Mouse (Mus musculus) thymus, postnatal 0 days (tissue): ENCODE results near the gene Dguok. TPM values are rescaled to one million over a fixed set of nuclear protein-coding genes. Genes with fewer than 3 reads are reported as not detected.

Experiments
- DNase-seq: peaks from one replicate; pipeline ENCODE4 v3.0.0-alpha.2; 2015; ENCODE audit warnings: low spot score
- polyA plus RNA-seq: library from polyadenylated mRNA; unstranded; fragments of >200 nt; fragmentation: Nextera tagmentation; extraction: Ambion mirVana; gene quantifications from 2 replicates; pipeline ENCODE4 v1.2.1, GENCODE M21; 2015

Dguok gene
- 71.6 and 81.6 TPM in 2 replicates for polyA plus RNA-seq

- peak; percentile 100 for DNase-seq
Measured at GRCm38 (mm10) chr6:83506258-83507167, at the start of gene Dguok. Dguok (minus strand) TSS chr6:83506969.

GRCm38 (mm10) chr6:83555972-83556371 lies 49.2 kb upstream of the Dguok start:
- DNase-seq, result no peak

GRCm38 (mm10) chr6:83548346-83548745 lies 41.6 kb upstream of the Dguok start:
- DNase-seq, result no peak

GRCm38 (mm10) chr6:83545778-83546177 lies 39.0 kb upstream of the Dguok start:
- DNase-seq, result no peak

- no peak for DNase-seq
Measured at GRCm38 (mm10) chr6:83541756-83542456, 35.1 kb upstream of the Dguok start.

- no peak for DNase-seq
Measured at GRCm38 (mm10) chr6:83540017-83540416, 33.2 kb upstream of the Dguok start.

GRCm38 (mm10) chr6:83536795-83537059 lies 30.0 kb upstream of the Dguok start:
- no peak for DNase-seq

- DNase-seq, result no peak
Measured at GRCm38 (mm10) chr6:83536028-83536794, 29.4 kb upstream of the Dguok start, which contains the start of gene Actg2. Actg2 (minus strand) TSS chr6:83536265.

- no peak for DNase-seq
Measured at GRCm38 (mm10) chr6:83532608-83533007, 25.8 kb upstream of the Dguok start.

- no peak for DNase-seq
Measured at GRCm38 (mm10) chr6:83523194-83523593, 16.4 kb upstream of the Dguok start.

GRCm38 (mm10) chr6:83521784-83522183 lies 15.0 kb upstream of the Dguok start:
- no peak for DNase-seq

- no peak for DNase-seq
Measured at GRCm38 (mm10) chr6:83518637-83519036, 11.9 kb upstream of the Dguok start.

- no peak for DNase-seq
Measured at GRCm38 (mm10) chr6:83515172-83515571, 8.4 kb upstream of the Dguok start.

- DNase-seq, result peak; percentile 70
Measured at GRCm38 (mm10) chr6:83512495-83512894, 5.7 kb upstream of the Dguok start.

GRCm38 (mm10) chr6:83510210-83510609 lies 3.4 kb upstream of the Dguok start:
- DNase-seq, result no peak

GRCm38 (mm10) chr6:83509442-83509841 lies 2.7 kb upstream of the Dguok start:
- DNase-seq, result no peak

GRCm38 (mm10) chr6:83507168-83507546 lies 388 bp upstream of the Dguok start:
- no peak for DNase-seq

- DNase-seq, result no peak
Measured at GRCm38 (mm10) chr6:83505554-83505953, 1.2 kb downstream of the Dguok start.

GRCm38 (mm10) chr6:83503361-83503760 lies 3.4 kb downstream of the Dguok start:
- DNase-seq, result no peak

GRCm38 (mm10) chr6:83502656-83503055 lies 4.1 kb downstream of the Dguok start:
- DNase-seq, result no peak

- DNase-seq, result no peak
Measured at GRCm38 (mm10) chr6:83501524-83502310, 5.1 kb downstream of the Dguok start.
